Mouse (Mus musculus): ENCODE measurements around the gene Emilin2.

Emilin2 gene

GRCm38 (mm10) chr17:71263136-71263535 is 48.6 kb downstream of the Emilin2 start:
- DNase-seq = no peak

GRCm38 (mm10) chr17:71260658-71261057 is 51.1 kb downstream of the Emilin2 start:
- DNase-seq = no peak

- DNase-seq = peak; percentile 92
Observed at GRCm38 (mm10) chr17:71259727-71260126, 52.1 kb downstream of the Emilin2 start.

- DNase-seq = no peak
Observed at GRCm38 (mm10) chr17:71256806-71257536, 54.8 kb downstream of the Emilin2 start.

DNA sequence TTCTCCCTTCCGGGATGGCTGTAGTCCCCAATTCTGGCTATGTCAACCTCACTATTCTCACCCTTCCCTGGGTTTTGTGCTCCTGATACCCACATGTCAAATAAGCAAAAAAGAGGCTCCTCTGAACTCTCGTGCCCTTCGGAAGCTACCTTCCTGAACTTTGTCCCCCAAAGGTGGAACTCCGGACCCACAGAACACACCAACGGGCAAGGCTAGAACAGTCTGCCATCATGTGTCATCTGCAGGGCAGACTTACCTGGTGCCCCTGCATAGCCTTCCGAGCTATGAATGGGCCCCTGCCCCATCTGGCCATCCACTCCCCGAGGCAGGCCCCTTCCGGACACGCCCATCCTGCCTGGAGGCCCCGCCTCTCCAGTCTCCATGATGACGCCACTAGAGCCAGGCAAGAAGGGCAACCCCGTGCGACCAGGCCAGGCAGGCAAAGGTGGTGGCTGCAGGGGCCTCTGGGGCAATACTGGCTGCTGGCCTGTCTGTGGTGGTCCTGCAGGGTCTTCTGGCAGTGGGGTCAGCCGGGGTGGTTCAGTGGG is 55.6 kb downstream of the Emilin2 start:
- peak; percentile 81 for DNase-seq

GRCm38 (mm10) chr17:71254736-71255135 is 57.0 kb downstream of the Emilin2 start:
- peak; percentile 79 for DNase-seq

DNA sequence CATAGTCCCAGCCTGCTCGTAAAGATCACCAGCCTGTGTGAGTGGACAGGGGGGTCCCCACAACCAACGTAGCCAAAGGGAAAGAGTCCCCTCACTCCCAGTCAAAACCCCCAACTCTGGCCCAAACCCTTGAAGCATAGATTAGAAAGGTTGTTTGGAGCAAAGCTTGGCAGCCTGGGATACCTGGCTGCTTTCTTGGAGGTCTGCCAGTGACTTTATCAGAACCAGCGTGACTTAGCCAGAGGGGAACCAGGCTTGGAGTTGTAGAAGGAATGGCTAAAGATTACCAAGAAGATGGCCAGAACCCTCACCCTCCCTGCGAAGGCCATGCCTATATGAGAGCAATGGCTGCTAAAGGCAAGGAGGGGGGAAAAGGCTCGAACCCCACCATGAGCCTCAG is 57.7 kb downstream of the Emilin2 start:
- no peak for DNase-seq

DNA sequence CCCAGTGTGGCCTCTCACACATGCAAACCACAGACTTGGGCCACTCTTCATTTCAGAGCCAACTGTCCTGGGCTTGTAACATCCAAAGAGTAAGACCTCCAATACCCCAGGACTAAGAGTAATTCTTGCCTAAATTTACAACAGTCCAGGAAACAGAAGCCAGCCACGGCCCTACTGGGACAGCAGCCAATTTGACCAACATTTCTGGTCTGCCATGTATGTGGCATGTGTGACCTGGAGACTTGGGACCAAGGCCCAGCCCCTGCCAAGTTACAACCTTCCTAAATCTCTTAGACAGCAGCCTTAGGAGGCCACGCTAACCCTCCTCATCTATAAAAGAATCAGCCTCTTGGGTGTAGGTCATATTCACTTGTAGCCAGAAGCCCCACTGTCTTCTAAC is 58.4 kb downstream of the Emilin2 start:
- DNase-seq = no peak

DNA sequence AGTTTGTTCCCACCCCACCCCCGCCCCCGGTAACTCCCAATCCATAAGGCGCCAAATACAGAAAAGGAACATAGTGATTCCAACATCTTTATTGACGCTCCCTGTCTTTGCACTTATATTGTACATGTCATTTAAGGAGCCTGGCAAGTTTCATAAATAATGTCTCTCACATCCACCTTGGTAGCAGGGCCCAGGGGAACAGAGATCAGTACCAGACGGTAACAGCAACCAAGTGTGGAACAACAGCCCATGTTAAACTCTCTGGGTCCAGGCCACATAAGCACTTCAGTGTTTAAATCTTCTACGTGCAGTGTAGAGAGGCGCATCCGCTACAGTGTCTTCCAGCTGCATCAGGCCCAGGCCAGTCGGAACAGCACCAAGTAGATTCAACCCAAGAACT is 59.7 kb downstream of the Emilin2 start:
- DNase-seq = no peak

- no peak for DNase-seq
Observed at GRCm38 (mm10) chr17:71251601-71252001, 60.2 kb downstream of the Emilin2 start.

DNA sequence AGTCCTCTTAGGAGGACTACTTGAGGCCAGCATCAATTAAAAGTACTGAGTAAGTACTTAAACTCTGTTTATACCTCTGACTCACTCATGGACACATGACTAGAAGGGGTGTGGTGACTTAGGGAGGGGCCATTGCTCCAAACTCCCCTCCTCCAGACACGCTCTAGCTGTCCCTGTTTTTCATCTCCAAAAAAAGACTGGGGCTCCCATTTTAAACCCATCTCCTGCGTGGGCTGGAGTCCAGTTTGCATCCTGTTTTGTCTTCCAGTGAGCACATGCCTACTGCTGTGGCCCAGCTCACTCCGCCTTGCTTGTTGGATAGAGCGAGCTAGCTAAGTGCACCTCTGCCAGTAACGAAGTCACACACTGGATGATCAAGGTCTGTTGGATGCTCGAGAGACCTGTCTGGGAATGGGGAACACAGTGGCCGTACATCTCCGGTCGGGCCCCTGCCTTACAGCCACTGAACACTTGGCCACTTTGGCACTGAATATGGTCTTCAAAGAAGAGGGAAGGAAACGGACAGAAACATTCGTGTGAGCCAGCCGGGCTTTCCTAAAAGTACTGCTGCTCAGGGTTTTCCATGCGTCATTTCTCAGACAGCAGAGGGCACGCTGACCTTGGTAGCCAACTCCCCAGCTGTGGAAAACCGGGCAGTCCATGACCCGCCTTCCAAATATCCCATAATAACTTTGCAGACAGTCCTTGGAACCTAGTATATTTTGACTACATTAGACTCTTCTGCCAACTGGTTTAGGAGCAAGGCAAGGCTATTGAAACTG is 60.8 kb downstream of the Emilin2 start:
- no peak for DNase-seq

GRCm38 (mm10) chr17:71250046-71250445 is 61.7 kb downstream of the Emilin2 start:
- DNase-seq = no peak

DNA sequence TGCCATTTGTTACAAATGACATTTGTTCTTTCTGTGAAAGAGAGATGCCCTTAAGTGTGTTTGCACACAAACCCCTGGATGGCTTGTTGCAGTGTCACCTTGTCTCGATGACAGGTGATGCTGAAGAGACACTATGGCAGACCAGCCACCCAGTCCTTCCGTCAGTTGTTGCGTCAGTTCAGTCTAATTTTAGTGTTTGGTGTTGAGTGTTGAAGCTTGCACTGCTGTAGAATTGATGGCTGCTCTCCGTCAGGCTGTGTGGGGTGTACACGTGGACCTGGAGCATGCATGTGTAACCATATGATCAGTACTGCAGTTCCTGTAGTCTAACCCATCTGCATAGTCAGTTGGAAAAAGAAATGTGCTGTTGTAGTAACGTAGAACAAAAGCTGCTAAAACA is 62.8 kb downstream of the Emilin2 start:
- DNase-seq = no peak

- DNase-seq = no peak
Observed at GRCm38 (mm10) chr17:71246022-71246421, 65.8 kb downstream of the Emilin2 start.

GRCm38 (mm10) chr17:71245133-71245532 is 66.6 kb downstream of the Emilin2 start:
- DNase-seq = no peak

- DNase-seq = no peak
Observed at GRCm38 (mm10) chr17:71242666-71243065, 69.1 kb downstream of the Emilin2 start.

- no peak for DNase-seq
Observed at GRCm38 (mm10) chr17:71240811-71241210, 71.0 kb downstream of the Emilin2 start.

DNA sequence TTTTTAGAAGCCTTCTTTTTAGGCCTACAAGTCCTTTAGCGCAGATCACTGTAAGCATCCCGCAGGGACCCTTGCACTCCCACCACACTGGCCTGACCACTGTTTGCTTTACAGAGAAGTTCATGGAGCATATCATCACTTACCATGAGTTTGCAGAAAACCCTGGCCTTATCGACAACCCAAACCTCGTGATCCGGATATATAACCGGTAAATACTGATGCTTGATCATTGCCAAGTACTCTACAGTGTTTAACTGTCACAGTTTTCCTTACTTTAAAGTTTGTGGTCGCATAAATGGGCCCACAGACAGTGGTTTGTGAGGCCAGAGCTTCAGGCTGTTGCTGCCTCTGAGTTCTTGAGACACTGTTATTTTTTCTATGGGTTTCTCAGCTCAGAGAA is 73.3 kb downstream of the Emilin2 start:
- peak; percentile 70 for DNase-seq

DNA sequence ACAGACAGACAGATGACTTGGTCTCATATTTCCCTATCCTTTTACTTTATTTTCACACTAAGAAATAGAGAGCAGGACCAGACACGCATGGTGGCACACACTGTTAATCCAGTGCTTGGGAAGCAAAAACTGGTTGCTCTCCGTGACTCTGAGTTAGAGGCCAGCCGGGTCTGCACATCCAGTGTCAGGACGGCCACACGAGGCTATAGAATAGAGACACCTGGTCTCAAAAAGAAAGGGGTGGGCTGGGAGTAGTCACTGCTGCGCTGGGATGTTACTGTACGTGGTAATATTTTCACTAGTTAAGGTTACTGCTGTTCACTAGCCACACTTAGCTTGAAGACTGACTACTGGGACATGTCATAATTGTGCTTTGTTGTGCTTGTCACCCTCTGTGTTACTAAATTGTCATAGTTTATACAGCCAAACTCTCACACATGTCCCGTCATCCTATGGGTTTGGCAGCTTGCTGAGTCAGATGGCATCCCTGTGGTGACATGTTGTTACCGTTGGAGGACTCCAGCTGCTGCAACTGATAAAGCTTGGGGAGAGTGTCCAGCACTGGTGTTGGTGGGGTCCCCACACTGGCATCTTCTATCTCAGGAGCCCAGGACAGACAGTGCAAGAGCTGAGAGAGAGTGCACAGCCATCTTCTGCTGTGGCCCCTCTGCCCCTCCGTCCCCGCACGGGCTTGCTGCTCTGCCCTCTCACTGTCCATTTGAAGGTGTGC is 76.4 kb downstream of the Emilin2 start:
- DNase-seq = peak; percentile 92

GRCm38 (mm10) chr17:71234041-71234594 is 77.7 kb downstream of the Emilin2 start:
- no peak for DNase-seq

GRCm38 (mm10) chr17:71233210-71233609 is 78.6 kb downstream of the Emilin2 start:
- DNase-seq = peak; percentile 1

GRCm38 (mm10) chr17:71231998-71232397 is 79.8 kb downstream of the Emilin2 start:
- no peak for DNase-seq
